Mouse (Mus musculus) heart, embryonic 14.5 days (tissue): Measurements from ENCODE around the gene A4galt. TPM values are rescaled to one million over a fixed set of nuclear protein-coding genes. Genes with fewer than 3 reads are reported as not detected.
A peak's percentile ranks its signal among the peaks of the same experiment; 100 is the strongest.

Source experiments
- ATAC-seq: fragments of 200-750 bp; cut with Nextera tagmentation; 2 replicates; pipeline ENCODE4 v1.8.0; 2017; ENCODE audit warnings: low read depth, moderate TSS enrichment; ENCODE audit not compliant: insufficient number of reproducible peaks, insufficient read depth, low FRiP score
- H3K27ac ChIP-seq, 2 experiments: fragments of 200-500 bp in 1 of 2; fragments of 300-500 bp in 1 of 2; sonication (generic) in 1 of 2; replicated peaks in 1 of 2; 2 replicates each; pipeline ENCODE4 v1.5.1; 2012 to 2014; ENCODE audit warnings: low read depth in 2 of 2, low read length in 2 of 2, control low read depth in 1 of 2, mild to moderate bottlenecking in 1 of 2, mixed read lengths in 1 of 2; ENCODE audit not compliant: control insufficient read depth in 1 of 2, insufficient read depth in 1 of 2
- H3K27me3 ChIP-seq: fragments of 300-500 bp; sonication (generic); 2 replicates; pipeline ENCODE4 v1.6.1; 2014; ENCODE audit warnings: mild to moderate bottlenecking, low read length, control low read depth; ENCODE audit not compliant: control insufficient read depth, insufficient read depth
- H3K36me3 ChIP-seq: fragments of 300-500 bp; sonication (generic); 2 replicates; pipeline ENCODE4 v1.6.1; 2014; ENCODE audit warnings: mild to moderate bottlenecking, control low read depth, low read length, mixed read lengths; ENCODE audit not compliant: control insufficient read depth, insufficient read depth
- H3K4me1 ChIP-seq, 2 experiments: fragments of 200-500 bp in 1 of 2; fragments of 300-500 bp in 1 of 2; sonication (generic) in 1 of 2; 2 replicates each; pipeline ENCODE4 v1.6.1; 2012 to 2014; ENCODE audit warnings: low read length in 2 of 2, control low read depth in 1 of 2, mixed read lengths in 1 of 2; ENCODE audit not compliant: control insufficient read depth in 2 of 2, insufficient read depth in 2 of 2
- H3K4me2 ChIP-seq: fragments of 300-500 bp; sonication (generic); 2 replicates; pipeline ENCODE4 v1.6.1; 2014; ENCODE audit warnings: mild to moderate bottlenecking, low read length
- H3K4me3 ChIP-seq, 2 experiments: fragments of 200-500 bp in 1 of 2; fragments of 300-500 bp in 1 of 2; sonication (generic) in 1 of 2; 2 replicates each; pipeline ENCODE4 v1.5.1; 2012 to 2014; ENCODE audit warnings: low read length in 2 of 2, mild to moderate bottlenecking in 2 of 2, control low read depth in 1 of 2, low read depth in 1 of 2, moderate library complexity in 1 of 2; ENCODE audit not compliant: control insufficient read depth in 1 of 2, insufficient read depth in 1 of 2
- H3K9ac ChIP-seq: fragments of 300-500 bp; sonication (generic); 2 replicates; pipeline ENCODE4 v1.6.1; 2014; ENCODE audit warnings: mild to moderate bottlenecking, low read length
- H3K9me3 ChIP-seq: fragments of 300-500 bp; sonication (generic); 2 replicates; pipeline ENCODE4 v1.6.1; 2016; ENCODE audit warnings: low read length, control low read depth; ENCODE audit not compliant: control insufficient read depth
- WGBS: fragments of 180-500 bp; shearing (Covaris S2); extraction: QIAGEN DNeasy Blood & Tissue Kit; methylation state at CpG from one replicate; pipeline ENCODE4 v1.1.7; 2014; 5-methylcytosine and 5-hydroxymethylcytosine counted together
- polyA plus RNA-seq: library from polyadenylated mRNA; unstranded; fragments of >200 nt; fragmentation: Nextera tagmentation; extraction: Ambion mirVana; gene quantifications from 2 replicates; pipeline ENCODE4 v1.2.1, GENCODE M21; 2014

Gene A4galt
- polyA plus RNA-seq, 1 experiment from 2014 or later = 0.88 TPM

- ATAC-seq = no peak
- Histone ChIP-seq H3K9me3 (no peaks in the 10 kb centered on the region), H3K27ac (no peak overlapping the region), H3K4me3 (peak overlapping the region in 1 of 2 experiments; percentile 51; a peak in 2 of 4 replicates), H3K36me3 (no peaks in the 10 kb centered on the region), H3K9ac (no peak overlapping the region), H3K4me2 (peak overlapping the region; percentile 94; the same call in 1 of the 2 replicates), H3K4me1 (peaks cover 0 to 12% of the 10 kb centered on the region in 2 experiments; a peak in 3 of 4 replicates), H3K27me3 (peaks cover 40% of the 10 kb centered on the region)
- 59% methylated on average over 14 of the region's 14 CpGs for WGBS
These were observed 486 bp upstream of the A4galt start for GRCm38 (mm10) chr15:83252060-83252459.

GRCm38 (mm10) chr15:83250651-83251175 lies 861 bp downstream of the A4galt start:
- peaks cover 40% of the 10 kb centered on the region for H3K27me3 ChIP-seq

GRCm38 (mm10) chr15:83249535-83250287 lies 1.9 kb downstream of the A4galt start:
- peaks cover 40% of the 10 kb centered on the region for H3K27me3 ChIP-seq
- 94% methylated on average over 12 of the region's 12 CpGs for WGBS

More at GRCm38 (mm10) chr15:83250651-83251175, 861 bp downstream of the A4galt start:
- no peaks in the 10 kb centered on the region for H3K9me3 ChIP-seq
- no peaks in the 10 kb centered on the region for H3K36me3 ChIP-seq
- H3K4me3 ChIP-seq = peak overlapping the region; percentile 46 to 51
- 1% methylated on average over 20 of the region's 20 CpGs for WGBS
- H3K4me2 ChIP-seq = peak overlapping the region; percentile 94
- H3K4me1 ChIP-seq = peaks cover 0 to 12% of the 10 kb centered on the region in 2 experiments; a peak in 3 of 4 replicates
- H3K9ac ChIP-seq = peak overlapping the region; percentile 59
- no peak for ATAC-seq
- no peak overlapping the region for H3K27ac ChIP-seq

GRCm38 (mm10) chr15:83248236-83248844 lies 3.2 kb downstream of the A4galt start:
- no peaks in the 10 kb centered on the region for H3K36me3 ChIP-seq
- H3K4me3 ChIP-seq = no peak overlapping the region
- H3K9me3 ChIP-seq = no peaks in the 10 kb centered on the region
- peaks cover 40% of the 10 kb centered on the region for H3K27me3 ChIP-seq
- no peak overlapping the region for H3K27ac ChIP-seq
- 50% methylated on average over 14 of the region's 14 CpGs for WGBS
- H3K9ac ChIP-seq = no peak overlapping the region
- peaks cover 0 to 12% of the 10 kb centered on the region in 2 experiments; a peak in 3 of 4 replicates for H3K4me1 ChIP-seq
- no peak overlapping the region for H3K4me2 ChIP-seq
- no peak for ATAC-seq

More at GRCm38 (mm10) chr15:83249535-83250287, 1.9 kb downstream of the A4galt start:
- no peak for ATAC-seq
- Histone ChIP-seq H3K4me2 (no peak overlapping the region), H3K9me3 (no peaks in the 10 kb centered on the region), H3K27ac (no peak overlapping the region), H3K4me3 (no peak overlapping the region), H3K4me1 (peaks cover 0 to 12% of the 10 kb centered on the region in 2 experiments; a peak in 3 of 4 replicates), H3K36me3 (no peaks in the 10 kb centered on the region), H3K9ac (no peak overlapping the region)

- Histone ChIP-seq H3K27me3 (peaks cover 2% of the 10 kb centered on the region; the same call in 1 of the 2 replicates), H3K4me3 (no peak overlapping the region), H3K9ac (no peak overlapping the region), H3K4me2 (no peak overlapping the region), H3K9me3 (no peaks in the 10 kb centered on the region), H3K36me3 (no peaks in the 10 kb centered on the region), H3K4me1 (no peaks in the 10 kb centered on the region), H3K27ac (no peak overlapping the region)
- 52% methylated on average over 3 of the region's 3 CpGs for WGBS
- no peak for ATAC-seq
These were observed 7.2 kb downstream of the A4galt start for GRCm38 (mm10) chr15:83244371-83244770.

GRCm38 (mm10) chr15:83241961-83242680 lies 9.5 kb downstream of the A4galt start:
- H3K27me3 ChIP-seq = no peaks in the 10 kb centered on the region
- H3K4me1 ChIP-seq = no peaks in the 10 kb centered on the region; a peak in 1 of 4 replicates
- H3K36me3 ChIP-seq = no peaks in the 10 kb centered on the region
- no peaks in the 10 kb centered on the region for H3K9me3 ChIP-seq
- no peak overlapping the region for H3K4me2 ChIP-seq
- WGBS = 82% methylated on average over 4 of the region's 4 CpGs
- no peak for ATAC-seq
- H3K9ac ChIP-seq = no peak overlapping the region
- H3K4me3 ChIP-seq = no peak overlapping the region
- no peak overlapping the region for H3K27ac ChIP-seq

GRCm38 (mm10) chr15:83241497-83241896 lies 10.1 kb downstream of the A4galt start:
- ATAC-seq = no peak
- H3K9ac ChIP-seq = no peak overlapping the region
- no peaks in the 10 kb centered on the region; a peak in 1 of 4 replicates for H3K4me1 ChIP-seq
- no peaks in the 10 kb centered on the region for H3K27me3 ChIP-seq
- no peak overlapping the region for H3K4me3 ChIP-seq
- no peaks in the 10 kb centered on the region for H3K36me3 ChIP-seq
- H3K9me3 ChIP-seq = no peaks in the 10 kb centered on the region
- 74% methylated on average over 3 of the region's 3 CpGs for WGBS
- H3K27ac ChIP-seq = no peak overlapping the region
- no peak overlapping the region for H3K4me2 ChIP-seq
